Mouse (Mus musculus) heart, adult 11 months (tissue): ENCODE measurements around the gene Ceacam3.
"Not testable (repeated sequence)": the region's sequence is repeated elsewhere in the genome, so short reads cannot be mapped to it uniquely, and the experiment has no call there.

Source experiments
- DNase-seq: peaks from one replicate; pipeline ENCODE4 v3.0.0; 2022

Gene Ceacam3

GRCm38 (mm10) chr7:17149931-17150330 lies at the start of gene Ceacam3:
Gene Ceacam3 (plus strand): TSS chr7:17150282.
- DNase-seq: no peak

DNA sequence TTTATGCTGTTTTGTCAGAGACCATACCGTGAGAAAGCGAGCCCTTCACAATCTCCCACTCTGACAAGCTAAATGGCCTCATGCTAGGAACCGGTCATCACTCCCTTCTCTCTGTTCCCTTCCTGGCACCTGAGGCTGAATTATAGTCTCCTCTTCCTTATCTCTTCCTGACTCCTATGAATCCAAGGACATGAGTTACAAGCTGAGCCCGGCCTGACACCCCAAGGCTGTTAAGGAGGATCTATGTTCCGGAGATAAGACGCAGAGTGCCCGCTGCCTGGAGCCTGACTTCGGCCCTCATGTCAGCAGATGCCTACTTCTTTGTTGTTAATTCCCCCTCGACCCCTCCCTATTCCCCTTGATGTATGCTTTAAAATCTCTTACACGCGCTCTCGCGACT lies 48.5 kb upstream of the Ceacam3 start:
- DNase-seq: not testable (repeated sequence)

DNA sequence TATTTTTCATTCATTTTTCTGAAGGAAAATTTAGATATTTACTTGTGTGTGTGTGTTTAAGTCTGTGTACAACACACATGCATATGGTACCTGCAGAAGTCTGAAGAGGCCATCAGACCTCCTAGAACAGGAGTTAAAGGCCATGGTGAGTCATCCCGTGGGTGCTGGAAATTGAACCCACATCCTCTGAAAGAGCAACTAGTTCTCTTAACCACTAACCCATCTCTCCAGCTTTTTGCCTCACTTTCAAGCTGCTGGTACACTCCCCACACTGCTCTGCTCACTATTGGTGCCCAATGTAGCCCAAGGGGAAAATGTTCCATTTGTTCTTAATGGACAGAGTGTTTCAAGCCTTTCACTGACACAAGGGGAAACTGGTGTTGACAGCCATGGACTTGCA lies 14.8 kb upstream of the Ceacam3 start:
- peak; percentile 71 for DNase-seq

DNA sequence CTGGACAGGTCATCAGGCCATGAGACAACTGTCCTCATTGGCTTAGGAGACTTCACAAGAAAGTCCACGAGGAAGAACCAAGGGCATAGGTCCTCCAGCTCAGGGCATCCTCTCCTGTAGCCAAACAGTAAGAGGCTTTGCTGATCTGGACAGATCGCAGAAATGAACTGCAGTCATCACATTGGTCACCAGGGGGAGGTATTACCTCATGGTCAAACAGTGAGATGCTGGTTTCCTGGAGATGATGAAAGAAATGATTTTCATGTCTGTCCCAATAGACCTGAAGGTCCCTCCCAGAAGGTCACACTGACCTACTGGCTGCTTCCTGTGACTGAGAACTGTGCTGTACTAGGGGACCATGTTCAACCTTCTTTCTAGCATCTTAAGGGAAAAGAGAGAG lies 5.6 kb downstream of the Ceacam3 start:
- peak; percentile 80 for DNase-seq

GRCm38 (mm10) chr7:17156885-17157677 lies 7.0 kb downstream of the Ceacam3 start:
- no peak for DNase-seq

GRCm38 (mm10) chr7:17159011-17159410 lies 8.9 kb downstream of the Ceacam3 start:
- DNase-seq: peak; percentile 41

DNA sequence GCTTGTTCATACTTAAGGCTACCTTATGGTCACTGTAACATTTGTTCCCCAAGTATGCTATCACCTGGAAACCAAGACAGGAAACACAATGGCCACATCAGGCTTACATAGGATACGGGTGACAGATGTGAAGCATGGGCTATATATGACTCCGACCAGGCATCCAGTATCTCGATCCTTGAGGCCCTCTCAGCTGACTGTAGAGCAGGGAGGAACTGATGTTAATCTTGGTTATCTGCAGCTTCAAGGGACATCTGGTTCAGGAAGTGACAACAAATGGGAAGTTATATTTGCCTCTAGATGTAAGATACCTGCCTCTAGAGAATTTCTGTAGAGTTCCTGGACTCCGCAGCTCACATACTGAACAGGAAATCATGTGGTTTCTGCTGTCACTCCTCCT lies 21.7 kb downstream of the Ceacam3 start:
- no peak for DNase-seq

- no peak for DNase-seq
Observed at GRCm38 (mm10) chr7:17203177-17203576, 53.1 kb downstream of the Ceacam3 start, which contains the start of gene Psg29. Gene Psg29 (plus strand): TSS chr7:17203477.

DNA sequence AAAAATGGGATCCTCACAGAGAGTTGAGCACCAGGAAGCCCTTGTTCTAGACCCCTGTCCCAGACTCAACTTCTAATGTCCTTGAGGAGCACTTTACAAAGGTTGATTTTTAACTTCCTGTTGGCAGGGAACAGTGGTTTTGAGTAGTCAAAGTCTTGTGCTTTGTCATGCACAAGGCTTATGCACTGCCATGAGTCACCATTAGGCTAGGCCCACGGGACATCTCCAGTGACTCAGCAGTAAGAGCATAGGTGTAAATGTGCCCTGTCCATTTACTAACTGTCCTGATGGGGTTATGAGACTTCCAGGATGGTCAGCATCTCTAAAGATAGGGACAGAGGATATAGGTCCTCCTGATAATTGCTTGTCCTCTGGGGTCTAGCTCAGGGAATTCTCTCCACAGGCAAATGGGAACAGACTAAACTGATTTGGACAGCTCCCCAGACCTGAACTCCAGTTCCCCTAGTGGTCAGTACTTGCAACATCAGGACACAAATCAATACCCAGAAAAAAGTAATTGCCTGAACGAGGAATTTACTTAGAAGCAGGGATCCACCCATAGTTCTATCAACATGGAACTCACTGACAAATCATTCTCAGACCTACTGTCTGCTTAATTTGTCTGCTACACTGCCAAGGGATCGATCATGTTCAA lies 55.6 kb downstream of the Ceacam3 start:
- no peak for DNase-seq
